Mouse (Mus musculus): Measurements from ENCODE around the gene Abraxas1.
A peak's percentile ranks its signal among the peaks of the same experiment; 100 is the strongest.

Abraxas1 gene

GRCm38 (mm10) chr5:100822826-100823225 is 2.1 kb upstream of the Abraxas1 start:
- no peak for DNase-seq (ENCODE audit: low read depth, low spot score)

- DNase-seq (ENCODE audit: low read depth, low spot score) = peak; percentile 35
These were observed 610 bp upstream of the Abraxas1 start for GRCm38 (mm10) chr5:100821375-100821774.

GRCm38 (mm10) chr5:100819568-100820480 is 941 bp downstream of the Abraxas1 start:
- peak; percentile 77 for DNase-seq (ENCODE audit: low read depth, low spot score)

- peak; percentile 25 for DNase-seq (ENCODE audit: low read depth, low spot score)
These were observed 2.4 kb downstream of the Abraxas1 start for GRCm38 (mm10) chr5:100818341-100818740.

- peak; percentile 97 for DNase-seq (ENCODE audit: low read depth, low spot score)
These were observed 22.5 kb downstream of the Abraxas1 start, which contains the start of the genes Helq and Mrps18c for GRCm38 (mm10) chr5:100798165-100798860. Helq (minus strand) TSS chr5:100798598. Mrps18c (plus strand) TSS chr5:100798627.

GRCm38 (mm10) chr5:100794084-100794483 is 26.7 kb downstream of the Abraxas1 start:
- no peak for DNase-seq (ENCODE audit: low read depth, low spot score)

GRCm38 (mm10) chr5:100792261-100792660 is 28.5 kb downstream of the Abraxas1 start:
- no peak for DNase-seq (ENCODE audit: low read depth, low spot score)

- no peak for DNase-seq (ENCODE audit: low read depth, low spot score)
These were observed 33.2 kb downstream of the Abraxas1 start for GRCm38 (mm10) chr5:100787527-100787926.

GRCm38 (mm10) chr5:100779002-100779401 is 41.8 kb downstream of the Abraxas1 start:
- DNase-seq (ENCODE audit: low read depth, low spot score) = no peak

- DNase-seq (ENCODE audit: low read depth, low spot score) = no peak
These were observed 43.9 kb downstream of the Abraxas1 start for GRCm38 (mm10) chr5:100776900-100777299.

- no peak for DNase-seq (ENCODE audit: low read depth, low spot score)
These were observed 44.9 kb downstream of the Abraxas1 start for GRCm38 (mm10) chr5:100775778-100776404.

GRCm38 (mm10) chr5:100771575-100771974 is 49.2 kb downstream of the Abraxas1 start:
- DNase-seq (ENCODE audit: low read depth, low spot score) = no peak

- DNase-seq (ENCODE audit: low read depth, low spot score) = no peak
These were observed 54.7 kb downstream of the Abraxas1 start for GRCm38 (mm10) chr5:100766026-100766425.

- DNase-seq (ENCODE audit: low read depth, low spot score) = no peak
These were observed 59.0 kb downstream of the Abraxas1 start for GRCm38 (mm10) chr5:100761736-100762135.

GRCm38 (mm10) chr5:100760049-100760663 is 60.6 kb downstream of the Abraxas1 start:
- no peak for DNase-seq (ENCODE audit: low read depth, low spot score)

- no peak for DNase-seq (ENCODE audit: low read depth, low spot score)
These were observed 62.6 kb downstream of the Abraxas1 start for GRCm38 (mm10) chr5:100758121-100758520.
